Mouse (Mus musculus): ENCODE data around the gene Dennd6a.
A peak's percentile ranks its signal among the peaks of the same experiment; 100 is the strongest.

The Dennd6a gene

DNA sequence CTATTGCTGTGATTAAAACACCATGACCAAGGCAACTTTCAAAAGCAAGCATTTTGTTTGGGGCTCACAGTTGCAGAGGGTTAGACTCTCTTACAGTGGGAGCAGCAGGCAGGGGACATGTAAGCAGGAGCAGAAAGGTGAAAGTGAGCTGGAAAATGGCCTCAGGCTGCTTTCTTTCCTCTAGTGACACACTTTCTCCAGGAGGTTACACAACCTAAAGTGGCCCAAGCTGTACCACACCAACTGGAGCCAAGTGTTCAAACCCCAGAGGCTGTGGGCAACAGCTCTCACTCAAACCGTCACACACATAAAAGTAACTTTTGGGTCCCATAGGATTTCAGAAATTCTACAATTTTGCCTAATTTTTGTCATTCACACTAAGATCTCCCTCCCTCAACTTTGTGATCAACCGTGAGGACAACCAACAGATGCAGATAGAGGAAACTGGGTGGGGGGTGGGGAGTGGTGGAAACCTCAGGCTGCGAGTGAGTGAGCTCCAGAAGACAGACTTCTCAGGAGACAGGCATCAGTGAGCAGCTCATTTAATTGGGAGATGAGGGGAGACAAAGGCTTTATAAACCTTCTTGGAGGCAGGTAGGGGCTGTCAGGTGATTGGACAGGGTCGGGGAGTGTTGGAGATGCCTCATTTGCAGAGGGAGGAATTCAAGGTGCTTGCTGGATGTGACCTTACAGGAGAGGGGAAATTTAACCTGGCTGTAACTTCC, 1.5 kb upstream of the Dennd6a start:
- peak; percentile 38 for DNase-seq (ENCODE audit: low read depth)

DNA sequence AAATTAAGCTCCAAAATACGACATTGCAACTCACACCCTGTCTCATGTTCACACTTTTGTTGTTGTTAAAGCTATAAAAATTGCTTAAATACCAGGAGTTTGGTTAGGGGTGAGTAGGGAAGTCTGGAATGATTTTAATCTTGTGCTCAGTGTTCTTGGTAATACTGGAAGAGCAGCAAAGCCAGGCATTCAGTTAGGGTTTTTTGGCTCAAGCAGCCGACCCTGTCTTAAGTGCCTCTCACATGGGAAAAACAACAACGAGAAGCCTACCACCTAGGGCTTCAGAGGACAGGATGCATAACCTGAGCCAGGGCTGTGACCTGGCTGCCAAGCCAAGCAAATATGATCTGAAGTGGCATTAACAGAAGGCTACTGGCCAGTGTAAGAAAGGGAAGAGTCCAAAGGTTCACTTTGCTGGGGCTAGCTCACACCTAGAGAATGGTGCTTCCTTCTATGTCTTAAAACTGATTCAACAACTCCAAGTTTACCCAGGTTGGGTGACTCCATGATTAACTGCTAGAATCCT, 2.7 kb downstream of the Dennd6a start:
- no peak for DNase-seq (ENCODE audit: low read depth)

DNA sequence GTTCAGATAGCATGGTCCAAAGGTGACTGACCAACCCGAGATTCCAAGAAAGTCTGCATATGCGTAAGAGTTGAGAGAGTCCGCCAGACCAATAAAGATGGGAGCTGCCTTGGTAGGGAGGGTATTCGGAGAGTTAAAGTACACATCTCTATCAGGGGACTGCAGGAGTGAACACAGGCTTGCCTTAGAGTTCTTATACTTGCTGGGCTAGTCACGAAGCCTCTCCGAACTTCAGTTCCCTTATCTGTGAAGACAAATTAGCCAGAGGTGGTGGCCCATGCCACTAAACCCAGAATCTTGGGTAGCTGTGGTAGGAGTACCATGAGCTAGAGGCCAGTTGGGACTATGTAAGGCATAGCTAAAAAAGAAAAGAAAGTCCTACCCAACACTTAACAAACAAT, 5.1 kb downstream of the Dennd6a start:
- DNase-seq (ENCODE audit: low read depth), result no peak

DNA sequence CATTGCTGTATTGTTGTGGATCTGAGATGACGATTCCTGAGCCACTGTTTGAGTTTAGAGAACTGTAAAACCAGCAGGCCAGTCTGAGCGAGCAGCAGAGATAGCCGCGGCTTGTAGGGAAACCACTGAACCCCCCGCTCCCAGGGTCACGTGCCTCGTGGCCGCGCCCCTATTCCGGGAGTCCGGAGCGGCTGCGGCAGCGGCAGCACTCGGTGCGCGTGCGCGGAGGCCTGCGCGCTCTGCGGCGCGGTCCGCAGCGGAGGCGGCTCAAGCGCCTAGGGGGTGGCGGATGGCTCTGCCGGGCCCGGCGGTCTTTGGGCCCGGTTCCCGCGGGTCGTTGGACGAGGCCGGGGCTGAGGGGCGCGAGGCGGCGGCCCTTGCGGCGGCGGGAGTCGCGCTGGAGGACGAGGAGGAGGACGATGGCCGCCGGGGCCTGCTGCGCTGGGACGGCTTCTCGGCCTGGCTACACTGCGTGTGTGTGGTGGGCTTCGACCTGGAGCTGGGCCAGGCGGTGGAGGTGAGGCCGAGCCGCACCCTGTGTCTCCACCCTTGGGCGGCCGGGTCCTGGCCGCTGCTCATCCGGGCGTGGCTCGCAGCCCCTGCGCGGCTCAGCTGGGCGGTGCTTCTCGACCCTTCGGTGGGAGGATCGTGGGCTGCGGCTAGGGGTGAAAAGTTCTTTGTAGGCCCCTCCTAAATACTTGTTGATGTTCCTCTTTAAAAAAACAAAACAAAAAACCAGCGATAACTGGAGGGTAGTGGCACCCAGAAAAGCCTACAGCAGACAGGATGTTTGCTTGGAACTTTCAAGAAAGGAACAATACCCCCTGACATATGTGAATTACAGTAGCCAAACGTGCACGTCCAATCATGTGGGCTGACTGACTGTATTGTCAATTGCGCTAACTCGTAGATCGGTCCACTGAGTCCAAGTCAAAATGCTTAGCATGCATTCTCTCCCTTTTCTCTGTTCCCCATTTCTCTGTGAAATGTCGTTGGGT, 6.0 kb downstream of the Dennd6a start:
- peak; percentile 91 for DNase-seq (ENCODE audit: low read depth)

DNA sequence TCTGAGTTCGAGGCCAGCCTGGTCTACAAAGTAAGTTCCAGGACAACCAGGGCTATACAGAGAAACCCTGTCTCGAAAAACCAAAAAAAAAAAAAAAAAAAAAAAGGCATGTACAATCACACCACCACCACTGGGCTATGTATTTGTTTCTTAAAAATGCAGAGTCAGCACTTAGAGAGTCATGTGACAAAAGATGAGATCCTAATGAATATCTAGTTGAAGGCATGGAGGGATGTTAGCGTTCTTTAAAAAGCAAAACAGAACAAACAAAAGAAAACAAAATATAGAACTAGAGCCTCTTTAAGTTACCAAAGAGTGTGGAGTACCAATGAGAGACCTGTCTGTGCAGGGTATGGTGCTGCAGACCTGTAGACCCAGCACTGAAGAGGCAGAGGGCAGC, 10.0 kb downstream of the Dennd6a start:
- DNase-seq (ENCODE audit: low read depth), result no peak

DNA sequence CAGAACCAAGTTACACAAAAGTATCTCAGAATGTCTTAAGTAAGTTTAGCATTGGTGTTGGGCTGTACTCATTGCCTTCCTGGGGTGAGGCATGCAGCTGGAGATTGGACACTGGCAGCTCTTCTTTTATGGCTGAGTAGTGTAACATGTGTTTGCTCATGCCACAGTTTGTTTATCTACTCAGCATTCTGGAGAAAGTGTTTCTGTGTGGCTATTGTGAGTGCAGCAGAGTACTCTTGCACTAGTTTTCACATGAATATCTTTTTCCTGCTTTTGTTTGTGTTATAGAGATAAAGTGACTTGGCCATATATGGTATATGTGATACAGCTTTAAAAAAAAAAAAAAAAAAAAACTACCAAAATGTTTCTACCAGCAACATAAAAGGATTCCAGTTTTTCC, 13.5 kb downstream of the Dennd6a start:
- DNase-seq (ENCODE audit: low read depth), result no peak

DNA sequence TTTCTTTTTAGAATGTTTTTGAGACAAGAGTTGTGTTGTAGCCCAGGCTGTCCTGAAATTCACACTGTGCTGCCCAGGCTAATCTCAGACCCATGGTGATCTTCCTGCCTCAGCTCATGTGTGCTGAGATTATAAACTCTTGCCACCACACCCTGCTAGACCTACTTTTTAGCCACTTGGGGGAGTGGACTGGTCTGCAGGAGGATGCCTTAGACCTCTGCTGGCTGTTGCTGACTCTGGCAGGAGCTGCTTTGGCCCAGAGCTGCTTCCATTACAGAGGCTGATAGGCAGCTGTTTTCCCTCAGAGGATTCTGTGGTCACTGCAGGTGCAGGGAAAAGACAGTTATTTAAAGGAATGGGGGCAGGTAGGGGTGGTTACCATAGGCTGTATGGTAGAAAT, 17.7 kb downstream of the Dennd6a start:
- peak; percentile 58 for DNase-seq (ENCODE audit: low read depth)

DNA sequence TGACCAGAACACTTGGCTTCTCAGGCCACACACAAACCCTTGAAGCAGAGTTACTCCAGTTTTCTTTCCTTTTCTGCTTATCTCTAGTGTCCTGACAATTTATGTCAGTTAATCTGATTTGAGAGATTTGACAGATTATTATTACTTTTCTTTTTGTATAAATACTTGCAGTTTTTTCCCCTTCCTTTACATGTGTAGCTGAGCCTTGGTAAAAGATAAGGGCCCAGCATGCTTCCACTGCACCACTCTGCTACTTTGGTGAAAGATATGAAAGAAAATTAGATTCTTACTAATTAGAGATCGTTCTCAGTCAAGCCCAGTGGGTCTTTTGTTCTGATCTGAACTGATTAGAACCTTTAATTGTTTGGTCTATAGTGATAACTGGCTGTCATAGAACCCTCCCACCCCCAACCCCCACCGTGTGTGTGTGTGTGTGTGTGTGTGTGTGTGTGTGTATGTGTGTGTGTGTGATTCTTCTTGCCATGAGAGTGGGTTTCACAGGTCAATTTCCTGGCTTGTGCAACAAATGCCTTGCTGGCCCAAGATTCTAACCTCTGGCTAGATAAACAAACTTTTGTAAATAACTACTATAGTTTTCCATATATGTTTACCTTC, 19.7 kb downstream of the Dennd6a start:
- DNase-seq (ENCODE audit: low read depth), result no peak

DNA sequence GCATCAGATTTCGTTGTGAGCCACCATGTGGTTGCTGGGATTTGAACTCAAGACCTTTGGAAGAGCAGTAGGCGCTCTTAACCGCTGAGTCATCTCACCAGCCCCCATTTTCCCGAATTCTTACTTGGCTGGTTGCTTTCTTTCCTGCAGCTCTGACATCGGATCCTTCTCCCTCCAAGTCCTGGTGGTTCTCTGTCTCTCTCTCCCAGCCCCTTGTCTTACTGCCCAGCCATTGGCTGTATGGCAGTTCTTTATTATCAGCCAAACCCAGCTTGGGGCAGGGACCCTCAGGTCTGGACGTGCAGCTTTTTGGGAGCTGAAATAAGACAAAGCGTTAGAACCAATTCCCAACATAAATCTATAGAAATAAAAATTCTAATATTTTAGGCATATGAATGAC, 21.5 kb downstream of the Dennd6a start:
- no peak for DNase-seq (ENCODE audit: low read depth)

DNA sequence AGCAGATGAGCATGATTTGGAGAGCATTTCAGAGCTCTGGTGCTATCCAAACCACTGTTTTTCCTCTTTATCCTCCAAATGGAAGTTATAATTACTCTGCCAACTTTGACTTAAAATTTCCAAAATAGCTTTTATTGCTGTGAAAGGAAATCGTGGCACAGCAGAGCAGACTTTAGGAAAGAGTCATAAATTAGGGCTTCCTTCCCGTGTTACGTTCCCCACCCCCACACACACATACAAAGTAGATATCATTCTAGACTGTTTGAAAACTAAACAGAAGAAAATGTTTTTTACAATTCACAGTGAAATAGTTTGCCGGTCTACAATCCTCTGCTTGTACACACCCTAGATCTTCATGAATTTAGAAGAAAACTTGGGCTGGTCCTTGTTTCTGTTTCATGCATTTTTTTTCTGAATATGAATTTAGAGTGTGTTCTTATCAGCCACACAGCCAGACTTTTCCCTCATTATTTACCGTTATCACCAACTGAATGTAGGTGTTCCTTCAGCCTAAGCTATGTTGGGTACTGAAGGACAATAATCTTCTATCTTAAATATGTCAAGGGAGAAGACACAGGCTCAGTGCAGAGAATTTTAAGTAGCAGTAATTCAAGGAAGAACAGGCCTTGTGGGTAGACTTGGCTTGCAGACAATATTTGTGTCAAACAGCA, 22.2 kb downstream of the Dennd6a start:
- no peak for DNase-seq (ENCODE audit: low read depth)

DNA sequence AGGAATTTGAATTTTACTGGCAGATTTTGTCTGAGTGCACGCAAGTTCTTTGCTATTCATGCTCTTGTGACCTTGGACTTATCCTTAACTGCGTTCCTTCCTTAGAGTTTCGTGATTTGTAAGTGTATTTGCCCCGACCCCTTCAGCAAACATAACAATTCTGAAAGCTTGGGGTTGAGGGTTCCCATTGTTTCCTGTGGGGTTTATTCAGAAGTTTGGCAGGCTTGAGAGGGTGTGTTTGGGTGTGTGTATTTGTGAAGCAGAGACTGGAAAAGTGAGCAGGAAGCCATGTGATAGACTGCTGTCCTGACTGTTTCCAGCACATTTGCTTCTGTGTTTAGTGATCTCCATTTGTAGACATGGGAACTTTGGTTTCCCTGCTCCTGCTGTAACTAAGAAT, 31.7 kb downstream of the Dennd6a start:
- DNase-seq (ENCODE audit: low read depth), result no peak

DNA sequence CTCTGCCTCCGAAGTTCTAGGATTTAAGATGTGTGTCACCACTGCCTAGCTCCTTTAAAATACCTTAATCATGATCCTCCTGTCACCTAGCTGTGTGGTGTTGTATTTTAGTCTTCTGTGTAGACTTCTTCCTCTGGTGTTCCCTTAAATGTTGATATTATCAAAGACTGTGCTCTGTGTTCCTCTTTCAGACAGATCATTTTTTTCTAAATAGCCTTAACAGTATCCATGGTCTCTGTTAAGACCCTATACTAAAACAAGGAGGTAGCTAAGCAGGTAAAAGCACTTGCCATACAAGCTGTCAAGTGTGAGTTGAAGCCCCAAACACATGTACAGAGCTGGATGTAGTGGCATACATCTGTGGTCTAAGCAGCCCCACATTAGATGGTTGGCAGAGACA, 36.0 kb downstream of the Dennd6a start:
- DNase-seq (ENCODE audit: low read depth), result no peak

DNA sequence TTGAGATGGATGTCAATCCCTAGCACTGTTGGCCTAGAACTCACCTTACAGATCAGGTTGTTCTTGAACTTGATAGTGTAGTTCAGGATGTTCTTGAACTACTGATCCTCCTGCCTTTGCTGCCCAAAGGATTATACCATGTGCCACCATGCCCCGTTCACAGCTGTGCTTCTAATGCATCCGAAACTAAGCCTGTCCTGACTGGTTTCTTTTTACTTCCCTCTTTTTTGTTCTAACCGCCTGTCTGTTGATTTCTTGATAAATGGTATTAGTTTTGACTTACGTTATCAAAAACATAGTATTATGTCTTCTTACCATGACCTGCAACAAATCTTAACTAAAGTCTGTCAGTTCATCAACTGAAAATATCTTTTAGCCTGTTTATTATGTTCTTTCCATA, 37.0 kb downstream of the Dennd6a start:
- no peak for DNase-seq (ENCODE audit: low read depth)

DNA sequence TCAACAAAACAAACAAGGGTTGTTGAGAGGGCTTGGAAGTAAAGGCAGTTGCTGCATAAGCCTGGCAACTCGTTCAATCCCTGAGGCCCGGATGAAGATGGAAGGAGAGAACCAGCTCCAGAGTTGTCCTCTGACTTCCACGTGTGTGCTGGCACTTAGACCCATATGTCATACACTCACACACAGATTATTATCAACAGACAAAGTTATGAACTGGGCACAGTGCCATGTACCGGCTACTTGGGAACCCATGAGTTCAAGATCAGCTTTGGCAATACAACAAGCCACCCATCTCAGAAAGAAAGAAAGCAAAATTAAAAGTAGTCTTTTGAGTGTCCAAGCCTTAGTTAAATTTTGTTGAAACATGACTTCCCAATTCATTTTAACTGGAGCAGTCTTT, 51.6 kb downstream of the Dennd6a start:
- DNase-seq (ENCODE audit: low read depth), result no peak

DNA sequence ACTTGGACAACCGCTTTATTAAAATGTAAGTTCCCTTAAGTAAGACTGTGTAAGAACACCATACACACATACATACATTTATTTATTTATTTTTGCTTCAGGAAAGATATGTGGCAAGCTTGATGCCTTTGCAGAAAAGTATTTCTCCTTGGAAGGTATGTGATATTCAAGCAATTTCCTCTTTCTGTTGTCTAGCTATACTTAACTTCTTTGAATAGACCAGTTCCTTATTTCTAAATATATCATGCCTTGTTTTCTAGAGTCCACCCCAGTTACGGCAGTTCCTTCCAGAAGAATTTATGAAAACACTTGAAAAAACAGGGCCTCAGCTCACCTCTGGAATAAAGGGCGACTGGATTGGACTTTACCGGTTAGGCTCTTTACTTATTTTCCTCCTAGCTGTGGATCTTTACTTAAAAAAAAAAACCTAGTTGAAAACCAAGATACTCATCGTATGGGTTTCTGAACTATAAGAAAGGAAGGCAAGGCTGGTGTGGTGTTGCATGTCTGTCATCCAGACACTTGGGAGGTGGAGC, 53.0 kb downstream of the Dennd6a start:
- DNase-seq (ENCODE audit: low read depth), result peak; percentile 31

DNA sequence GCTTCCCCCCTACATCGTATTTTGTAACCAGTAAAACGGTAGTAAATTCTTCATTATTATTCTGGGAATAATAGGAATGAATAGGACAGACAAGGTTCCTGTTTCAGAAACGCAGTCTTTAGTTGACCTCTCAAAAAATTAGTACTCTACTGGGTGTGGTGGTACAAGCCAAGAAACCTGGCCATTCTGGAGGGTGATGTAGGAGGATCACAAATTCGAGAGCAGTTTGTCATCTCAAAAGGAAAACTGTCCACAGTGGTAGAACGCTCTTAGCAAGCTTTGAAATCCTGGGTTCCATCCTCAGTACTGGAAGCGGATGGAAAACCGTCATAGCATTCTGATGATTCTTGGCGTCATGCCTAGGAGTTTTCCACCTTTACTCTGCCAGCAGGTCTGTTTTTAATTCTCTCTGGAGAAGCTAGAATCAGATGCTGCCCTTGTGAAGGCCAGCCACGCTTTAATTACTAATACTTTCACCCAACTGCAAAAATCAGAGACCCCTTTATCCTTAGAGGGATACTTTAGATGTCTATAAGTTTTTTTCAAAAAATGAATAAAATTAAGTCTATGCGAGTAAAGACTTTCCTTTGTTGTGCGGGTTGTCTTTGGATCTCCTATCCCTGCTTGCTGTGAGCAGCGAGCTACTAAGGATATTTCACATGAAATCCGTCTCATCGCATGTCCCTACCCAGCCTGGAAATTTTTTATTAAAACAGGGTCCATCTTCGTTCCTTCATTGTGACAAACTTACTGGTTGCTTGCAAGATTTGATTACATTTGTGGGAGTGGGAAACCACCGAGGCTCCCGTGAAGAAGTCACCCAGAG, 63.6 kb downstream of the Dennd6a start:
- DNase-seq (ENCODE audit: low read depth), result peak; percentile 25

DNA sequence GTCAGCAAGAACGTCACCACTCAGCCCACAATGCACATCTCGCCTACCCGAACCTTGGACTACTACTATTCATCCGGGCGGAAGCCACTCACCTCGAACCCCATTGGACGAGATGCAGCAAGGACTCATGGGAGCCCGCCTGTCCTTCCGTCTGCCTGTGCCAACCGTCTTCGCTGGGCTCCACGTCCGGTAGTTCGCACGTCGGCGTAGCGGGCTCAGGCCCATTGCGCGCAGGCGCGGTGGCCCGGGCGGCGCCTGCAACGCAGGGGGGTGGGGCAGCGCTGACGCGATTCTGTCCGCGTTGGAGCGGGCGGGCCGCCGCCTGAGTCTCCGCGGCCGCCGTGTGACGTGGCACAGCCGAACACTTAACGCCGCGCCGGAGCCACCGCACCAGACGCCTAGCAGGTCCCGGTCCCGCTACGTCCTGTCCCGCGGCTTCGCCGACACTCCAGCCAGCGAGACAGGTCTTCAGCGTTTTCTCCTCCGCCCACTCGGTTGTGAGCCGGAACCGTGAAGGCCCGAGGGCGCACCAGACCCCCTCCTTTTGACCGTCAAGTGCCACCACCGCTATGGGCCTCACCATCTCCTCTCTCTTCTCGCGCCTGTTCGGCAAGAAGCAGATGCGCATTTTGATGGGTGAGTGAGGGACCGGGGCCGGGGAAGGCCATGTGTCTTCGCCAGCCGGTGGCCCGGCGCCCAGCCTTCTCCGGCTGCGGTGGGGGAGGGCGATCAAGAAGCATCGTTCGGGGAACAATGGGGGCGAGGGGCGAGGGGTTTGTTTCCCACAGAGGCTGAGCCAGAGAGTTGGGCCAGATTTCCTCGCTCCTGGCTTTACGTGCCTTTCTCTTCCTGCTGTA, 64.4 kb downstream of the Dennd6a start, which contains the start of gene Arf4:
Gene Arf4 (plus strand): TSS at position 224 of the 857 bp plus-strand sequence.
- peak; percentile 99 for DNase-seq (ENCODE audit: low read depth)

DNA sequence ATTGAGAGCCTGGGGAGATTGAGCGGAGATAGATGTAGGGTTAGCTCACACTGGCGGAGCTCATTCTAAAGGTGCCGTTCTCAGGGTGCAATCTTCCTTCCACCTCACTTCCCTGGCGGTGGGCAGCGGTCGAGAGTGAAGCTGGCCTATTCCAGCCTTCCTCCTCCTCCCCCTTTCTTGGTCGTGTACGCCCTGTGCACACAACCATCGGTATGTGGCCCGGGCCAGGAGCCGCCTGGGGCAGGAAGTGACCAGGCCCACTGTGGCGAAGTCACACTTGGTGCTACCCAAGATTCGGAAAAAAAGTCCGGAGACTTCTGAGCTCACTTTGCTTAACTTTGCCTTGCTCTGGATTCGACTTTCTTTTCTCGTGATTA, 65.0 kb downstream of the Dennd6a start:
- DNase-seq (ENCODE audit: low read depth), result peak; percentile 75

DNA sequence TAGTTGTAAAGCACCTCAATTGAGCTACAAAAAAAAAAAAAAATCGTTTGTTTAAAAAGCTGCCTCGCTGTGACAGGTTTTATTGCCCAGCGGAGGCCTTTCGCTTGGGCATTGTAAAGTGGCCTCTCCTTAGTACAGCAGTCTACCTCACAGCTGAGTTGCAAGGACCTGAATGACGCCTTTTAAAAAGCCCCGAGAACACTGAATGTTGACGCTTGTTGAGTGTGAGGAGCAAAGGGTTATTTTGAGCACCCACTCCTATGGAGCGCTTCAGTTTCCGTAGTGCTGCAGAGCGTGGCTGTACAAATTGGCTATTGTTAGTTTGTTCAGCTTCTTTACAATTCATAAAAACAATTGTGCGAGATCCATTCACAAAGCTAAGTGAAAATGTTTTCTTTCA, 65.6 kb downstream of the Dennd6a start:
- DNase-seq (ENCODE audit: low read depth), result peak; percentile 24

DNA sequence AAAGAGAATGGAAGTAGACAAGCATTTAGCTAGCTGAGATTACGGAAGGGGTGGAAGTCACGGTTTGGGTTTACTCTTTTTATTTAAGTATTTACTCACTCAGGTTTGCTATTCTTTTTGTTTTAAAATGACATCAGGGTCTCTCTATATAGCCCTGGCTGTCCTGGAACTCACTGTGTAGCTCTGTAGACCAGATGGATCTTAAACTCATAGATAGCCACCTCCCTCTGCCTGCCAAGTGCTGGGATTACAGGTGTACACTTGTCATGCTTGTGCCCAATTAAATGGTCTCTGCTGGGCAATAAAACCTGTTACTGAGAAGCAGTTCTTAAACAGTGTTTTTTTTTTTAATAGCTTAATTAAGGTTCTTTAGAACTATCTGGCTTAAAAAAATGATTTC, 66.3 kb downstream of the Dennd6a start:
- DNase-seq (ENCODE audit: low read depth), result peak; percentile 62
